Mouse (Mus musculus) heart, embryonic 11.5 days (tissue): Measurements from ENCODE around the gene Skil. TPM values are rescaled to one million over a fixed set of nuclear protein-coding genes. Genes with fewer than 3 reads are reported as not detected.

Experiments
- ATAC-seq: fragments of 200-750 bp; cut with Nextera tagmentation; replicated peaks from 2 replicates; pipeline ENCODE4 v1.8.0; 2017; ENCODE audit warnings: moderate library complexity; ENCODE audit not compliant: insufficient number of reproducible peaks, low FRiP score, low TSS enrichment
- H3K27ac ChIP-seq: fragments of 300-500 bp; sonication (generic); 2 replicates; pipeline ENCODE4 v1.5.1; 2014; ENCODE audit warnings: mild to moderate bottlenecking, low read depth, low read length
- H3K27me3 ChIP-seq: fragments of 300-500 bp; sonication (generic); 2 replicates; pipeline ENCODE4 v1.6.1; 2014; ENCODE audit warnings: mild to moderate bottlenecking, low read length, mixed read lengths; ENCODE audit not compliant: control insufficient read depth, insufficient read depth
- H3K36me3 ChIP-seq: fragments of 300-500 bp; sonication (generic); 2 replicates; pipeline ENCODE4 v1.6.1; 2014; ENCODE audit warnings: mild to moderate bottlenecking, low read length, moderate library complexity, mixed read lengths; ENCODE audit not compliant: control insufficient read depth, insufficient read depth
- H3K4me1 ChIP-seq: fragments of 300-500 bp; sonication (generic); 2 replicates; pipeline ENCODE4 v1.6.1; 2014; ENCODE audit warnings: low read length; ENCODE audit not compliant: control insufficient read depth, insufficient read depth
- H3K4me2 ChIP-seq: fragments of 300-500 bp; sonication (generic); 2 replicates; pipeline ENCODE4 v1.6.1; 2014; ENCODE audit warnings: mild to moderate bottlenecking, moderate library complexity
- H3K4me3 ChIP-seq: fragments of 300-500 bp; sonication (generic); 2 replicates; pipeline ENCODE4 v1.5.1; 2014; ENCODE audit warnings: low read depth, low read length
- H3K9ac ChIP-seq: fragments of 300-500 bp; sonication (generic); 2 replicates; pipeline ENCODE4 v1.6.1; 2014; ENCODE audit warnings: mild to moderate bottlenecking, low read depth, low read length, moderate library complexity
- H3K9me3 ChIP-seq: fragments of 300-500 bp; sonication (generic); replicated peaks from 2 replicates; pipeline ENCODE4 v1.6.1; 2016; ENCODE audit warnings: low read length; ENCODE audit not compliant: control insufficient read depth
- WGBS: fragments of 180-500 bp; shearing (Covaris S2); extraction: QIAGEN DNeasy Blood & Tissue Kit; methylation state at CpG from one replicate; pipeline ENCODE4 v1.1.7; 2014; ENCODE audit not compliant: insufficient replicate concordance; 5-methylcytosine and 5-hydroxymethylcytosine counted together
- polyA plus RNA-seq: library from polyadenylated mRNA; unstranded; fragments of >200 nt; fragmentation: Nextera tagmentation; extraction: Ambion mirVana; gene quantifications from 2 replicates; pipeline ENCODE4 v1.2.1, GENCODE M21; 2014

Gene Skil
- polyA plus RNA-seq, 1 experiment from 2014 or later: 32.4 TPM

GRCm38 (mm10) chr3:31145641-31146290 is 50.9 kb downstream of the Skil start:
- peak overlapping the region; percentile 10; the same call in 1 of the 2 replicates for H3K4me2 ChIP-seq
- ATAC-seq: peak; percentile 67; the same call in 1 of the 2 replicates
- no peaks in the 10 kb centered on the region for H3K9me3 ChIP-seq
- no peak overlapping the region for H3K27ac ChIP-seq
- no peaks in the 10 kb centered on the region for H3K36me3 ChIP-seq
- 12% methylated on average over 14 of the region's 14 CpGs for WGBS
- no peak overlapping the region for H3K9ac ChIP-seq
- H3K27me3 ChIP-seq: peaks cover 37% of the 10 kb centered on the region
- H3K4me3 ChIP-seq: no peak overlapping the region
- H3K4me1 ChIP-seq: 0 out of 2 replicates have a peak, but pooled peaks cover 4% of the 10 kb centered on the region

DNA sequence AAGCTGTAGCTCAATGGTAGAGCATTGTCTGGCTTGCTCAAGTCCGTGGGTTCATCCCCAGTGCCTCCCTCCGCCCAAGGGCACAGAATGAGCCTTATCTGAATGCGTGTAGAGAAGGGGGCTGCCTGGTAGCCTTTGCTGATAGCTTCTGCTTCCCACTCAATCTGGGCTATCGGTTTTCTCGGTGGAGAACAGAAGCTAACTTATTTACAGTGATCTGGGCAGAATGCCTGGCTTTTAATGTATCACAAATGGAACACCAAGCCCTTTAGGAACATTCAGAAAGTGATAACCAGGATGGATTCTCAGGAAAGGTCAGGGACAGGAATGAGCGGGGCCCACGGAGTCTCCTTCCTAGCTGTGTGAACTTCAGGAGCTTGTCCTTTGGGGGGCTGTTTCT is 53.7 kb downstream of the Skil start:
- no peak overlapping the region for H3K27ac ChIP-seq
- H3K9me3 ChIP-seq: no peaks in the 10 kb centered on the region
- H3K4me3 ChIP-seq: no peak overlapping the region
- WGBS: 58% methylated on average over 7 of the region's 7 CpGs
- H3K36me3 ChIP-seq: no peaks in the 10 kb centered on the region
- no peak overlapping the region for H3K4me2 ChIP-seq
- H3K27me3 ChIP-seq: peaks cover 44% of the 10 kb centered on the region
- H3K9ac ChIP-seq: no peak overlapping the region
- 0 out of 2 replicates have a peak, but pooled peaks cover 4% of the 10 kb centered on the region for H3K4me1 ChIP-seq
- no peak for ATAC-seq

GRCm38 (mm10) chr3:31149706-31150105 is 54.8 kb downstream of the Skil start, which contains the start of gene Cldn11:
Cldn11 (plus strand) TSS chr3:31149920.
- 0 out of 2 replicates have a peak, but pooled peaks cover 4% of the 10 kb centered on the region for H3K4me1 ChIP-seq
- 1% methylated on average over 33 of the region's 33 CpGs for WGBS
- H3K4me2 ChIP-seq: peak within 1 kb of the TSS; percentile 73
- no peak within 1 kb of the TSS for H3K9ac ChIP-seq
- peak within 1 kb of the TSS; percentile 39 for H3K4me3 ChIP-seq
- H3K36me3 ChIP-seq: no peaks in the 10 kb centered on the region
- no peak within 1 kb of the TSS for H3K27ac ChIP-seq
- H3K9me3 ChIP-seq: no peaks in the 10 kb centered on the region
- H3K27me3 ChIP-seq: peaks cover 44% of the 10 kb centered on the region
- peak; percentile 55; the same call in 1 of the 2 replicates for ATAC-seq

GRCm38 (mm10) chr3:31152108-31152507 is 57.2 kb downstream of the Skil start:
- Histone ChIP-seq H3K4me2 (no peak overlapping the region), H3K27me3 (peaks cover 39% of the 10 kb centered on the region), H3K4me3 (no peak overlapping the region), H3K27ac (no peak overlapping the region), H3K9me3 (no peaks in the 10 kb centered on the region), H3K9ac (no peak overlapping the region), H3K36me3 (no peaks in the 10 kb centered on the region), H3K4me1 (0 out of 2 replicates have a peak, but pooled peaks cover 4% of the 10 kb centered on the region)
- no peak for ATAC-seq
- 55% methylated on average over 6 of the region's 6 CpGs for WGBS

GRCm38 (mm10) chr3:31156126-31156525 is 61.3 kb downstream of the Skil start:
- no peak for ATAC-seq
- H3K4me2 ChIP-seq: no peak overlapping the region
- no peak overlapping the region for H3K27ac ChIP-seq
- no peaks in the 10 kb centered on the region for H3K4me1 ChIP-seq
- H3K9ac ChIP-seq: no peak overlapping the region
- H3K36me3 ChIP-seq: no peaks in the 10 kb centered on the region
- peaks cover 5% of the 10 kb centered on the region; the same call in 1 of the 2 replicates for H3K27me3 ChIP-seq
- H3K9me3 ChIP-seq: no peaks in the 10 kb centered on the region
- H3K4me3 ChIP-seq: no peak overlapping the region
- WGBS: 71% methylated on average over 3 of the region's 3 CpGs

- Histone ChIP-seq H3K36me3 (no peaks in the 10 kb centered on the region), H3K27ac (no peak overlapping the region), H3K4me2 (no peak overlapping the region), H3K9me3 (no peaks in the 10 kb centered on the region), H3K9ac (no peak overlapping the region), H3K4me3 (no peak overlapping the region), H3K4me1 (no peaks in the 10 kb centered on the region), H3K27me3 (no peaks in the 10 kb centered on the region)
- no peak for ATAC-seq
- WGBS: 73% methylated on average over 15 of the region's 15 CpGs
These were observed 62.9 kb downstream of the Skil start for GRCm38 (mm10) chr3:31157776-31158175.

DNA sequence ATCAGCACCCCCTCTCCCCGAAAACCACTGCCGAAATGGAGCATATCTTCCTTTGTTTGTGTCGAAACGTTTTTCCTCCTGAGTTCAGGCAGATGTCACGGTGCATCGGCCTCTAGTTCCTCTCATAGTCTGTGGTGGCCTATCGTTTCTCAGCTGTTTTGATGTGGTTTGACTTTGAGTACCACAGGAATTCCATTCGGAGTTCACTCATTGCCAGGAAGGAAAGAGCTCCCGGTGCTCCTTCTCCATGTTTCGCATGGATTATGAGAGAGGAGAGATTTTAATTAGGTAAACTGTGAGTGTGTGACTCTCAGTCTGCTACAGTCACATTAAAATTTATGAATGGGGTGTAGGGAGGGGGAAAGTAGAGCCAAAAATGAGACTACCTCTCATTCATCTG is 65.2 kb downstream of the Skil start:
- H3K36me3 ChIP-seq: no peaks in the 10 kb centered on the region
- no peak overlapping the region for H3K9ac ChIP-seq
- H3K27me3 ChIP-seq: no peaks in the 10 kb centered on the region
- WGBS: 80% methylated on average over 10 of the region's 10 CpGs
- H3K4me3 ChIP-seq: no peak overlapping the region
- no peaks in the 10 kb centered on the region for H3K4me1 ChIP-seq
- no peaks in the 10 kb centered on the region for H3K9me3 ChIP-seq
- ATAC-seq: no peak
- no peak overlapping the region for H3K4me2 ChIP-seq
- no peak overlapping the region for H3K27ac ChIP-seq

- H3K9ac ChIP-seq: no peak overlapping the region
- ATAC-seq: no peak
- H3K9me3 ChIP-seq: no peaks in the 10 kb centered on the region
- H3K4me2 ChIP-seq: no peak overlapping the region
- whole genome bisulfite sequencing: 54% methylated on average over 6 of the region's 6 CpGs
- H3K4me1 ChIP-seq: no peaks in the 10 kb centered on the region
- H3K27ac ChIP-seq: no peak overlapping the region
- no peak overlapping the region for H3K4me3 ChIP-seq
- H3K36me3 ChIP-seq: no peaks in the 10 kb centered on the region
- H3K27me3 ChIP-seq: no peaks in the 10 kb centered on the region
These were observed 66.5 kb downstream of the Skil start for GRCm38 (mm10) chr3:31161336-31161735.

DNA sequence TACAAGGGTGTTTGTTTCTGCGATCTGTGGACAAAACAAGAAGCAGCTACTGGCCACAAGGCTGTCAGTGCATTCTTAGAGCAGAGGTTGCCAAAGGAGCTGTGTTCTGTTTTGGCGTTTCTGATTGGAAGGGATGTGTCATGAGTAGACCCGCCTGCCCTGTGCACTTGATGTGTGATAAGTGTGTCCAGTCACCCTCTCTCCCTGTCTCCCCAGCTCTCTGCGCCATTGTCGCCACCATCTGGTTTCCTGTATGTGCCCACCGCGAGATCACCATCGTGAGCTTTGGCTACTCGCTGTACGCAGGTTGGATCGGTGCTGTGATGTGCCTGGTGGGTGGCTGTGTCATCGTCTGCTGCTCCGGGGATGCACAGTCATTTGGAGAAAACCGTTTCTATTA is 68.0 kb downstream of the Skil start:
- 86% methylated on average over 14 of the region's 14 CpGs for WGBS
- no peak for ATAC-seq
- no peaks in the 10 kb centered on the region for H3K9me3 ChIP-seq
- H3K4me3 ChIP-seq: no peak overlapping the region
- H3K36me3 ChIP-seq: no peaks in the 10 kb centered on the region
- no peaks in the 10 kb centered on the region for H3K27me3 ChIP-seq
- no peak overlapping the region for H3K27ac ChIP-seq
- H3K4me1 ChIP-seq: no peaks in the 10 kb centered on the region
- no peak overlapping the region for H3K4me2 ChIP-seq
- no peak overlapping the region for H3K9ac ChIP-seq
